Mouse (Mus musculus) cortical plate, adult 2 months (tissue): Measurements from ENCODE around the gene Pax4.

Source experiments
- CTCF ChIP-seq: fragments of 200-500 bp; IDR thresholded peaks from 2 replicates; pipeline ENCODE4 v1.5.1; 2011; ENCODE audit warnings: mild to moderate bottlenecking, control low read depth, low read length; ENCODE audit not compliant: insufficient read depth; ENCODE audit errors: extremely low read depth
- POLR2A ChIP-seq: fragments of 200-500 bp; IDR thresholded peaks from 2 replicates; pipeline ENCODE4 v1.6.1; 2011; ENCODE audit warnings: mild to moderate bottlenecking, low read length, control low read depth; ENCODE audit not compliant: insufficient read depth; ENCODE audit errors: extremely low read depth

- no peak for TF ChIP-seq CTCF
- no peak for TF ChIP-seq POLR2A
Measured at GRCm38 (mm10) chr6:28491198-28491597, 42.0 kb upstream of the Pax4 start.
